Mouse (Mus musculus): ENCODE measurements around the gene Tcf15.

DNA sequence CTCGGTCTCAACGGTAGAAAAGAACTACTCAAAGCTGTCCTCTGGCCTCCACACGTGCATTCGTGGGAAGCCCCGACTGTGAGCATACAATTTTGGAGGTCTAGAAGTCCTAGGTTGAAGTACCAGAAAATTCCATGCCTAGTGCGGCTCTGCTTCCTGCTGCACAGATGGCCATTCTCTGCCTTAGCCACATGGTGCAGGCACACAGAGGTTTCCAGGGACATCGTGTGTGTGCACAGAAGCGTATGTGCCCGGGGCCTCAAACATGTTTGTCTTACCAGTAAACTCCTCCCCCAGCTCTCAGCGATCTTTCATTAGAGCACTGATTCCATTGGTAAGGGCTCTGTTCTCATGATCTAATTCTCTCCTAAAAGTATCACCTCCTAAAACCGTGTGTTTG, 45.4 kb upstream of the Tcf15 start:
- no peak for TF ChIP-seq CTCF (IDR thresholded peaks at IDR 0.05; ENCODE audit: insufficient read depth, low read length)
- no peak for TF ChIP-seq POLR2A (IDR thresholded peaks at IDR 0.05; ENCODE audit: borderline replicate concordance, extremely low read depth, low read depth, low read length)
